Mouse (Mus musculus): ENCODE measurements around the gene Wars.

GRCm38 (mm10) chr12:108826282-108826957 is 67.6 kb downstream of the Wars start:
- no peak for TF ChIP-seq CTCF (IDR thresholded peaks at IDR 0.05; ENCODE audit: insufficient read depth, low read length)
- TF ChIP-seq POLR2A (IDR thresholded peaks at IDR 0.05; ENCODE audit: borderline replicate concordance, extremely low read depth, low read depth, low read length), result no peak

Data from lung, adult 2 months (tissue).